In the genomic region with DNA sequence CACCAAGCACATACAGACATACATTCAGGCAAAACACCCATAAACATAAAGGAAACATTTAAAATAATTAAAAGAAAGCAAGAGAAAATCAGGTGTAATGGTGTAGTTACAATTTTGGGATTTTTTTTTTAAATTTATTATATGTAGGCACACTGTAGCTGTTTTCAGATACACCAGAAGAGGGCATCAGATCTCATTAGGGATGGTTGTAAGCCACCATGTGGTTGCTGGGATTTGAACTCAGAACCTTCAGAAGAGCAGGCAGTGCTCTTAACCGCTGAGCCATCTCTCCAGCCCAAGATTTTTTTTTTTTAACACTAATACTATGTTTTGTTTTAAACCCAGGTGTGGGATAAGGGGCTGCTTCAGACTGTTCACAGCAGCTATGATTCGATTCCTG, we compare ENCODE assay signal across 1 mouse cellular context.
TF ChIP-seq lines count a peak whose summit lies in the region.

No protein-coding gene starts in this region.

TF ChIP-seq in MEL, 35 proteins besides CTCF, POLR2A, EP300 and RAD21:
- TF ChIP-seq SMC3 (IDR thresholded peaks at IDR 0.05; ENCODE audit: low read depth, low read length), result 0 out of 2 replicates have a peak, but pooled peaks have one; percentile 26
- 0 out of 2 replicates have a peak, but pooled peaks have one; percentile 56 for TF ChIP-seq MYC (IDR thresholded peaks at IDR 0.05; ENCODE audit: low read depth, low read length)
- peak; percentile 49; the same call in 1 of the 2 replicates for TF ChIP-seq ZNF384 (IDR thresholded peaks at IDR 0.05; ENCODE audit: low read depth, low read length)
